Mouse (Mus musculus): ENCODE measurements around the gene Olfr324. TPM values are rescaled to one million over a fixed set of nuclear protein-coding genes. Genes with fewer than 3 reads are reported as not detected.

The Olfr324 gene
- polyA plus RNA-seq, 1 experiment from 2014 or later: not detected

DNA sequence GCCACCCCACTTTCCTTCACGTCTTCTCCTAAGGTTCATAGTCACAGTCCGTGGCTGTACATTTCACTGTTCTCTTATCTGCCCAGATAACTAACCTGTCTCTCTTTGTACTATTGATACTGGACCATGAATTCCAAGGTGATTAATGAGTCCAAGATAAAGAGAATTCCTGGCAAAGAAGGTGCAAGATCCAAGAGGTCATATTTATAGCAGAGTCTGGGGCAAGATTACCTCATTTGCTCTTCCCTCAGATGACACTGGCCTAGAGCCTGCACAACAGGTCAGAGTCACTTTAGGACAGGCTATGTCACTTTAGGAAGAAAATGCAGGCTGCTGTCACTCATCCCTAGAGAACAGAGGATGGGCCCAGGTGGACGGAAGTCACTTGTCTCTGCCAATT, 10.3 kb downstream of the Olfr324 start:
- Histone ChIP-seq H3K36me3 (no peaks in the 10 kb centered on the region), H3K4me3 (no peak overlapping the region), H3K9ac (no peak overlapping the region), H3K27ac (no peak overlapping the region), H3K27me3 (no peaks in the 10 kb centered on the region), H3K4me1 (no peaks in the 10 kb centered on the region), H3K9me3 (no peaks in the 10 kb centered on the region), H3K4me2 (no peak overlapping the region)
- ATAC-seq (ENCODE audit: insufficient number of reproducible peaks, low FRiP score, low TSS enrichment, low read depth): no peak
- WGBS: 81% methylated on average over 3 of the region's 3 CpGs

DNA sequence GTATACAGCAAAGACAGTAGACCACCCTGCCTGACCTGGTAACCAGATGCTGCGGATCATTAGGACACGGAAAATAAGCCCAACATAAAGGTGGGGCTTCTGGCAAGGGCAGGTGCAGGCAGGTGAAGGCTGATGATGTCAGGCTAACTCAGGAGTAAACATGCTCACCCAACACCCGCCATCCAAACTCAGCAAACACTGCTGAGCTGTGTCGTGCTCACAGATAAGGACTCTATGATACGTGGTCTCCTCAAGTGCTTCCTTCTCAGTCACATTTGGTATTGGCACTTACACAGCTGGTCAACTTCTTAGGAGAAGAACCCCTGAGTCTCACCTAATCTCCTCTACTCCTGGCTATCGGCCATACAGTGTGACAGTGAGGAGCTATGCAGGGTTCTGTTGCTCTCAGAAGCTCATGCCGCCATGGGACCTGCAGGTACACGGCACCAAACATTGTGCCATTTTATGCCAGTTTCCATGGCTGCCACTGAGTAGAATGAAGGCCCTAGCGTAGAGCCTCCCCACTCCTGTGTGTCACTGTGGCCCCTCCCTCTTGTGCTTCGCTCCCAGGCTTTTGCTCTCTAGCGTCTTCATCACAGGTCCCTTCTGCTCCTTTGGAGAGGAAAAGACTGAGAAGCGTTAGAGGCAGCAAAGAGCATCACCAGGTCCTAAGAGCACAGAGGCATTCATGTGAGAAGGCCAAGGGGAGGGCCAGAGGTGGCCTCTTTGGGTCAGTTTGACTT, 11.4 kb downstream of the Olfr324 start:
- no peak for ATAC-seq (ENCODE audit: insufficient number of reproducible peaks, low FRiP score, low TSS enrichment, low read depth)
- Histone ChIP-seq H3K4me3 (no peak overlapping the region), H3K27me3 (no peaks in the 10 kb centered on the region), H3K4me2 (no peak overlapping the region), H3K9me3 (no peaks in the 10 kb centered on the region), H3K4me1 (no peaks in the 10 kb centered on the region), H3K27ac (no peak overlapping the region), H3K36me3 (no peaks in the 10 kb centered on the region), H3K9ac (no peak overlapping the region)
- 86% methylated on average over 12 of the region's 12 CpGs for WGBS

DNA sequence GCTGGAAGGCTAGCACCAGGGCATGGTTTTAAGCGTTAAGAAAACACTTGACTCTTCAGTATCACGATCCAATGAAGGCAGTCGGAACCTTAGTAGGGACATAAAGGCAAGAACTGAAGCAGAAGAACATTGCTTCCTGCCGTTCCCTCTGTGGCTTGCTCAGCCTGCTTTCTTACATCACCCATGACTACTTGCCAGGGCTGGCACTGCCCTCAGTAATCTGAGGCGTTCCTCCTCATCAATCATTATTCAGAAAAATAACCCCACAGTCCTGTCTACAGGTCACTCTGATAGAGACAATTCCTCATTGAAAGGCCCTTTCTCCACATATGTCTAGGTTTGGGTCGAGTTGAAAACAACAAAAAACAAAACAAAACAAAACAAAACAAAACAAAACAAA, 12.1 kb downstream of the Olfr324 start:
- Histone ChIP-seq H3K27ac (no peak overlapping the region), H3K4me2 (no peak overlapping the region), H3K27me3 (no peaks in the 10 kb centered on the region), H3K9me3 (no peaks in the 10 kb centered on the region), H3K4me1 (no peaks in the 10 kb centered on the region), H3K36me3 (no peaks in the 10 kb centered on the region), H3K4me3 (no peak overlapping the region), H3K9ac (no peak overlapping the region)
- WGBS: 82% methylated on average over 6 of the region's 6 CpGs
- no peak for ATAC-seq (ENCODE audit: insufficient number of reproducible peaks, low FRiP score, low TSS enrichment, low read depth)

GRCm38 (mm10) chr11:58613359-58613758, 18.4 kb downstream of the Olfr324 start:
- H3K9me3 ChIP-seq: no peaks in the 10 kb centered on the region
- H3K4me2 ChIP-seq: no peak overlapping the region
- no peaks in the 10 kb centered on the region for H3K36me3 ChIP-seq
- no peaks in the 10 kb centered on the region for H3K4me1 ChIP-seq
- 42% methylated on average over 3 of the region's 3 CpGs for WGBS
- H3K4me3 ChIP-seq: no peak overlapping the region
- no peaks in the 10 kb centered on the region for H3K27me3 ChIP-seq
- no peak overlapping the region for H3K9ac ChIP-seq
- H3K27ac ChIP-seq: no peak overlapping the region
- ATAC-seq (ENCODE audit: insufficient number of reproducible peaks, low FRiP score, low TSS enrichment, low read depth): no peak

DNA sequence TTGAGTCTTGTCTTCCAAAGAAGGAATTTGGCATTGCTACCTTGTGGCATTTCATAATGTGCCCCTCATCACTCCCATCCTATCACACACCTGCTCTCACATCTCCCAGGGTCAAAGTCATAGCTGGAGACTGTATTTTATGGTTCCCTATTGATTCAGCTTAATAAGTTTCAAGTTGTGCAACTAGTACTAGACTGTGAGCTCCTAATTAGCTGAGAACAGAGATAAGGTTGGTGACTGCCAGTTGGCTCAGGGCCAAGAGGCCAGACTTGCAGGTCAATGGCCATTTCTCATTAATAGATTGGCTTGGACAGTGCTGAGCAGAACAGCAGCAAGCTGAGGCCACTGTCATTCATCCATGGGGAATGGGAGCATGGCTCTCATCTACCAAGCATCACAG, 19.6 kb downstream of the Olfr324 start:
- H3K4me2 ChIP-seq: no peak overlapping the region
- no peak overlapping the region for H3K9ac ChIP-seq
- ATAC-seq (ENCODE audit: insufficient number of reproducible peaks, low FRiP score, low TSS enrichment, low read depth): no peak
- no peak overlapping the region for H3K4me3 ChIP-seq
- no peaks in the 10 kb centered on the region for H3K9me3 ChIP-seq
- H3K27me3 ChIP-seq: no peaks in the 10 kb centered on the region
- H3K27ac ChIP-seq: no peak overlapping the region
- H3K36me3 ChIP-seq: no peaks in the 10 kb centered on the region
- H3K4me1 ChIP-seq: no peaks in the 10 kb centered on the region

DNA sequence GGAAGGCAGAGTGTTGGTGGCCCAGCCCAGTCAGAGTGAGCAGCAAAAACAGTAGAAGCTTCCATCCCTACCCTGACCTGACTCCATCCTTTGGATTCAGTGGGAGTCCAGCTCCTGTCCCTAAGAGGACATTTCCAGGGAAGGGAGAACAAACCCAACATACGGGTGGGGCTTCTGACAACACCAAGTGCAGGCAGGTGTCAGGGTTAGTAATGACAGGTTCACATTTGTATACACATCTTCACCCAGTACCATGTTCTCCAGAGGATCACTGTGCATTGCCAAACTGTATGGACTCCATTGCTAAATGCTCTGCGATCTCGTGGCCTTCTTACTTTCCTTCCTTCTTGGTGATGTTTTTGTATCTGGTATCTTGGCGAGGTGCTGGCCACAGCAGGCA, 21.1 kb downstream of the Olfr324 start, which contains the start of gene 2210407C18Rik:
2210407C18Rik (minus strand) TSS at position 101 of the 400 bp plus-strand sequence.
- Histone ChIP-seq H3K27ac (no peak within 1 kb of the TSS), H3K4me1 (no peaks in the 10 kb centered on the region), H3K9me3 (no peaks in the 10 kb centered on the region), H3K27me3 (no peaks in the 10 kb centered on the region), H3K4me2 (no peak within 1 kb of the TSS), H3K9ac (no peak within 1 kb of the TSS), H3K36me3 (no peaks in the 10 kb centered on the region), H3K4me3 (no peak within 1 kb of the TSS)
- 84% methylated on average over 4 of the region's 4 CpGs for WGBS
- ATAC-seq (ENCODE audit: insufficient number of reproducible peaks, low FRiP score, low TSS enrichment, low read depth): no peak

DNA sequence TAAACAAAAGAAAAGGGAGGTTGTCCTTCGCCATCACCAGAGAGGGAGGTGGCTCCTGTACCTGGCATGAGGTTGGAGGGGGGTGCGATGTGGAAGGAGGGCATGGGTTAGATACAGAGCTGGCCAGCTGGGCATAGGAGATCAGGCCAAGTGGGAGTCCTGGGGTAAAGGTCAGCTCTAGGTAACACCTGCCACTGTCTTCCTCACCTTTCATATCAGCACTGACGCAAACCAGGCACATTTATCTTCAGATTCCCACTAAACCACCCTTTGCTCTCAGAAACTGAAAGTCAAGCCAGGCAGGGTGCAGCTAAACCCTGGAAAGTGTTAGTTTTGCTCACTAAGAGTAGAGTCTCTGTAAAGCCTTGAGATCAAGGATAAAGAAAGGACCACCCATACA, 23.5 kb downstream of the Olfr324 start:
- no peak for ATAC-seq (ENCODE audit: insufficient number of reproducible peaks, low FRiP score, low TSS enrichment, low read depth)
- 71% methylated on average over 3 of the region's 3 CpGs for WGBS

GRCm38 (mm10) chr11:58618793-58619192, 23.9 kb downstream of the Olfr324 start:
- no peaks in the 10 kb centered on the region for H3K9me3 ChIP-seq
- H3K9ac ChIP-seq: no peak overlapping the region
- ATAC-seq (ENCODE audit: insufficient number of reproducible peaks, low FRiP score, low TSS enrichment, low read depth): no peak
- no peak overlapping the region for H3K27ac ChIP-seq
- H3K4me2 ChIP-seq: no peak overlapping the region
- H3K4me3 ChIP-seq: no peak overlapping the region
- 73% methylated on average over 6 of the region's 6 CpGs for WGBS
- no peaks in the 10 kb centered on the region for H3K4me1 ChIP-seq
- H3K36me3 ChIP-seq: no peaks in the 10 kb centered on the region
- H3K27me3 ChIP-seq: no peaks in the 10 kb centered on the region

More for the DNA sequence above, 23.5 kb downstream of the Olfr324 start:
- H3K4me2 ChIP-seq: no peak overlapping the region
- no peak overlapping the region for H3K4me3 ChIP-seq
- no peaks in the 10 kb centered on the region for H3K9me3 ChIP-seq
- no peaks in the 10 kb centered on the region for H3K36me3 ChIP-seq
- no peaks in the 10 kb centered on the region for H3K4me1 ChIP-seq
- no peak overlapping the region for H3K9ac ChIP-seq
- H3K27ac ChIP-seq: no peak overlapping the region
- no peaks in the 10 kb centered on the region for H3K27me3 ChIP-seq

- no peaks in the 10 kb centered on the region for H3K27me3 ChIP-seq
- WGBS: 60% methylated on average over 4 of the region's 4 CpGs
- H3K9me3 ChIP-seq: no peaks in the 10 kb centered on the region
- H3K36me3 ChIP-seq: no peaks in the 10 kb centered on the region
- no peak overlapping the region for H3K27ac ChIP-seq
- no peaks in the 10 kb centered on the region for H3K4me1 ChIP-seq
- H3K4me2 ChIP-seq: no peak overlapping the region
- H3K4me3 ChIP-seq: no peak overlapping the region
- H3K9ac ChIP-seq: no peak overlapping the region
- no peak for ATAC-seq (ENCODE audit: insufficient number of reproducible peaks, low FRiP score, low TSS enrichment, low read depth)
These were observed 31.2 kb downstream of the Olfr324 start for GRCm38 (mm10) chr11:58626146-58626545.

DNA sequence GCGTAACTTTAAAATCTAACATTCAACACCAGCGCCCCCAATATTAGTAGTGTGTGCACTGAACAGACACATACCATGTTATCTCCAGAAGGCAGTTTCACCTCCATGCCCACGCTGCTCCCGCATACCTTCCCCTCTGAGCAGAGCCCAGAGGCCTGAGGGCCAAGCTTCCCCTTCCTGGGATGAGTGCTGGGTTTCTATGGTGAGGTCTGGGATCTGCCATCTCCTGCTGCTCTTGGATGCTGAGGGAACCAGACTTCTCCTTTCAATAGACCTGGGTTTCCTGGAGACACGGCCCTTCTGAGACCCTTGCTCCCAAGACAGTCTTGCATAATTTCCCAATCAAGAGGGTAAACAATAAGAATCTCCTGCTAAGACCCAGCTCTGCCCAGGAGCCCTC, 35.5 kb downstream of the Olfr324 start, which contains the start of gene Olfr323:
Olfr323 (minus strand) TSS at position 101 of the 400 bp plus-strand sequence.
- H3K27me3 ChIP-seq: no peaks in the 10 kb centered on the region
- H3K4me1 ChIP-seq: no peaks in the 10 kb centered on the region
- H3K9ac ChIP-seq: no peak within 1 kb of the TSS
- H3K4me2 ChIP-seq: no peak within 1 kb of the TSS
- no peak within 1 kb of the TSS for H3K4me3 ChIP-seq
- no peak within 1 kb of the TSS for H3K27ac ChIP-seq
- no peak for ATAC-seq (ENCODE audit: insufficient number of reproducible peaks, low FRiP score, low TSS enrichment, low read depth)
- WGBS: 74% methylated on average over 5 of the region's 5 CpGs
- no peaks in the 10 kb centered on the region for H3K36me3 ChIP-seq
- H3K9me3 ChIP-seq: no peaks in the 10 kb centered on the region

GRCm38 (mm10) chr11:58634878-58635277, 40.0 kb downstream of the Olfr324 start:
- Histone ChIP-seq H3K27me3 (peaks cover 13% of the 10 kb centered on the region; the same call in 1 of the 2 replicates), H3K9ac (no peak overlapping the region), H3K36me3 (no peaks in the 10 kb centered on the region), H3K27ac (no peak overlapping the region), H3K4me1 (no peaks in the 10 kb centered on the region), H3K9me3 (no peaks in the 10 kb centered on the region), H3K4me3 (no peak overlapping the region), H3K4me2 (no peak overlapping the region)
- 56% methylated on average over 4 of the region's 4 CpGs for WGBS
- no peak for ATAC-seq (ENCODE audit: insufficient number of reproducible peaks, low FRiP score, low TSS enrichment, low read depth)

- peaks cover 10% of the 10 kb centered on the region; the same call in 1 of the 2 replicates for H3K4me1 ChIP-seq
- WGBS: 32% methylated on average over 2 of the region's 4 CpGs
- ATAC-seq (ENCODE audit: insufficient number of reproducible peaks, low FRiP score, low TSS enrichment, low read depth): no peak
- peaks cover 28% of the 10 kb centered on the region for H3K27me3 ChIP-seq
- H3K4me3 ChIP-seq: no peak overlapping the region
- H3K9me3 ChIP-seq: no peaks in the 10 kb centered on the region
- H3K9ac ChIP-seq: no peak overlapping the region
- no peak overlapping the region for H3K4me2 ChIP-seq
- no peak overlapping the region for H3K27ac ChIP-seq
- no peaks in the 10 kb centered on the region for H3K36me3 ChIP-seq
These were observed 41.6 kb downstream of the Olfr324 start for GRCm38 (mm10) chr11:58636376-58636977.

Measured in limb, embryonic 15.5 days (tissue).